Mouse (Mus musculus) forelimb bud, embryonic 11.5 days (tissue): Measurements from ENCODE around the gene Plxnc1.

ENCODE experiments used
- DNase-seq: peaks from one replicate; pipeline ENCODE4 v3.0.0-alpha.2; 2012; ENCODE audit warnings: low read depth, low spot score

The Plxnc1 gene

DNA sequence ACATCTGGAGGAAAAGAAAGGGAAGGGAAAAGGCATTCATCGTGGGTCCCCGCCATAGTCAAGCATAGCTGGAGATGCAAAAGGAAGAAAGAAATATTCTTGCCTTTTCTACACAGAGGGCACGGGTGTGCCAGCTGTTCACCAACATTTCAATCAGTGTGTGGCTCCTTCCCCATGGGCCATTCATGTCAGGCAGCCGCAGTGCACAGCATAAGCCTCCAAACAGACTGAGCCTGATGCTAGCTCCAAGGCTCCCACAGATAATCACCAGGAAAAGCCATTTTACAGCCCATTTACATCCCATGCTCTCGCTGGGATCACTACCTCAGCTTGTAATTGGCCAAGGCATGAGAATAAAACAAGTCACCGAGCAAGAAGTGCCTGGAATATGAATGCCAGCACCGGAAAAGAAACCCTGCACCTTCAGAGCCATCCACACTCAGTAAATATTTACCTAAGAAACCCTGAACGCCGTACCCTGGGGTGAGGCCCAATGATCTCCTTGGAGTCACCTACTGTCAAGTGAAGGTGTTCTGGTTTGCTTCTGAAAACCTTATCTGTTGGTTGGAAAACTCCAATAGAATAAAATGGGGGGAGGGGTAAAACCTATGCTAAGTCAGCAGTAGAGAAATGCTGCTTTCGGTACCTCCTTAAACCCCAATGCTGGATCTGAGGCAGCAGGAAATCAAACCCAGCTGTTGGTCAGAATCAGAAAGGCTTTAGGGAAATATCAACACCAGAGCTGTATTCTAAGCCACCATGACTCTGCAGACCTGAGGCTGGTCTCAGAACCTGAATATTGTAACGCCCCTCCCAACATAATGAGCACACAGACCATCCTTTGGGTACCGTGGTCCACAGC, 77.4 kb downstream of the Plxnc1 start:
- DNase-seq: peak; percentile 61

DNA sequence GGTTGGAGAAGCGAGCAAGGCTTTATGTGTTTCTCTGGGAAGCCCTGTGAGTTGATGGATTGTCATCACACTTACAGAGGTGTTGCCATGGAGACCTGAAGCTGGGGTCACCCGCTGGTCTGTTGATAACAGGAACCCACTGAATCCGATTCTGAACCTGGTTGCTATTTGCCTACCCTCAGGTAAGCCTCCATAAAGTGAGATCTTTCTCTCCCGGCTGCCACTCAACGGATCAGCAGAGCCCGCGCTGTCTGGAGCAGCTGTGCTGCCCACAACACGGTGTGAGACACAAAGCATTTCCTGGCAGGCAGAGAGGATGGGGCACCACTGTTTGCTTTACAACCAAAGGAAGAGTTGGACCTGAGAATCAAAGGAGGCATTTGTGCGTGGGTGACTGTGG, 79.4 kb downstream of the Plxnc1 start:
- no peak for DNase-seq

DNA sequence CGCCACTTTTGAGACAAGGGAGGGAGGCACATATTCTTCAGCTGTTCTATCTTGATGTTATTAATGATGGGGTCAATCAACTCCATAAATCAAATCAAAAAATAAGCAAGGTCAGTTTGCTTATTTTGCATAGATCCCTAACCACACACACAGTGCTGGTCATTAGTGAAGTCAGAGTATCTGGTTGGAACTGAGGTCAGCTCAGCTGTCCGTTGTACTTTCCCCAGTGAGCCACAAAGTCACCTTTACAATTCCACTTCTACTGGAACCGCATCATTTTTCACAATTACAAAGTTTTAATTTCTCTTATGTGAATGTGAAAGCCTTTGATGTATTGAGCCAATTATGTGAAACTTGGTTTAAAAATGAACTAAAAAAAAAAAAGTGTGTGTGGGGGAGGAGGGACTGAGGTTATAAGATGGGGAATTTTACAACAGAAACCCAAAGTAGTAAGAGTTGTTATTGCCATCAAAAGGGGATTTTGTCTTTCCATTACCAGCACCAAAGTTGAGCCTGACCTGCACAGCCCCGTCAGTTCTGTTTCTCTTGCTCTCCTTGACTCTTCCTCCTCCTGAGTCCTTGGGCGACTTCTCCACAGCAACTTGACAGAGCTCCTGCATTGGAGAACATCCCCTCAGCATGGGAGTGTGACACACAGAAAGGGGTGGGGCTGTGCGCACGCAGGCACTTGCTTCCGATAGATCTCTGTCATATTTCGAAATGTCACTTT, 80.3 kb downstream of the Plxnc1 start:
- DNase-seq: no peak

DNA sequence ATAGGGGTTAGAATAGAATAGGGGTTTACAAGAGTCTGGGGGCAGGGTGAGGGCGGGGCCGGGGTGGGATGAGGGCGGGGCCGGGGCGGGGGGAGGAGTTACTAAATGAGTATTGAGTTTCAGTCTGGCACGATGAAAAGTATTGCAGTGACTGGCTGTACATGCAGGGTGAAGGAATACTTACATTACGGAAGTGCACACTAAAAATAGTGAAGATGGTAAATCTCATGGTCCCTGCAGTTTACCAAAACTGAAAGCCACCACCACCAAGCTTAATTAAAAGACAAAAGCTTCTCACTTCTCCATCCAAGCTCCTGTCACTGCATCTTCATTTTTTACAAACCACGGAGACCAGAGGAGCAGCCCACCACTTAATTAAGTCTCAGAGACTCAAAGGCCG, 81.4 kb downstream of the Plxnc1 start:
- no peak for DNase-seq

DNA sequence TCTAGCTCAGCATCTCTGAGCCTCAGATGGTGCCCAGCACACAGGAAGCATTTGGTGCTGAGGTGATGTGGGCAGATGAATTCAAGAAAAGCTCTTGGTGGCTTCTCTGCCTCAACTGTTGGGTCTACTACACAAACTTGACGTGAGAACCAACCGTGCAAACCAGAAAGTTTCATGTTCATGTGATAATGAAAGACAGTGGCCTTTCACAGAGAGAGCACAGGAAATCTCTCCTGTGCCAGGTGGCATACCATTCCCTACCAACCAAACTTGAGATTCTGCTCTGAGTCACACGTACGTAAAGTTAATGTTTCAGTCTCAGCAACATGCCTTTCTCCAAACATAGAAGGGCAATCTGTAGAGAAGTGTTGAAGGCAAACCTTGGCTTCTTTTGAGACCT, 83.8 kb downstream of the Plxnc1 start:
- DNase-seq: no peak

DNA sequence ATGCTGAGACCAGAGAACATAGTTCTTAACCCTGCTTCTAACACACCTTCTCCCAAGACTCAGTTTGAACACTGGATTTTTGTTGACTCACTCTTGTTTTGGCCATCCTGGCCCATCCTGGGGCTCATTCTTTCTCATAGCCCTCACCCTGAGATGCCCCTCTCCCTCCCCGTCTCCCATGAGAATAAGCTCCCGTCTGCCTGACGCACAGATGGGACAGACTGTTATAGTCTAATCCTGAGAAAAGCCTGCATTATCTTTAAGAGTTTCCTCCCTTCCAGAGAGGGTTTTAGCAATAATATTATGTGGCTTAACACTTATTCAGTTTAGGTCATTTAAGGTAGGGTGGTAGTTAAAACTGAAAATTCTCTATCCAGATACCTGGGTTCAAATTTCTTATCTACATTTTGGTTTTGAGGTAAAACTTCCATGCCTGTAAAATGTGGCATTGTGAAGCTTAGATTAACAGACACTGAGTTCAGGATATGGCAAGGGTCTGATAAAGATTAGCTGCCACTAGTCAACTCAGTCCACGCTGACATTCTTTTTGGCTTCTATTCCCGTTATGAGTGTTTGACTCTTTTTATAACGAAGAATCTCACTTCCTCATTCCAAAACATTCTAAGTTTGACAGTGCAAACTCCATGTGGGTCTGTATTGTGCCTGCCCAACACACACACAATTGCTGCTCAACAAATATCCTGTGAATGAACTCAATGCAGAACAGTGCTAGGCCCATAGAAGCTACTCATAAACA, 86.2 kb downstream of the Plxnc1 start:
- no peak for DNase-seq

DNA sequence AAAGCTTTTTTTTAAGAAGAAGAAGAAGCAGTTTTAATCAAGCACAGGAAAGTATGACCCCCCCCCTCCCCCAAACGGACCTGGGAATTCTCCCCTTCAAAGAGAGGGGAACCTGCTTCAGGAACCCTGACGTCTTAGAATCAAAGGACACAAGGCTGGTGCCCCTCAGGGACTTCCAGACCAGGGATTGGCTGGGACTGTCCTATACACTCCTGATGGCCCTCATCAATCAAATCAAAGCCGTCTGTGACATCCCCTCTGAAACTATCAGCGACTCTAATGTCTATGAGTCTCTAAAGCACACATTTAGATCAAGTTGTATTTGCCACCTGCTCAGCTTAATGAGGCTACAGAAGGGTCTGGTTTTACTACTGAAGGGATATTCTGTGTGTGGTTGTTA, 94.1 kb downstream of the Plxnc1 start:
- DNase-seq: no peak

DNA sequence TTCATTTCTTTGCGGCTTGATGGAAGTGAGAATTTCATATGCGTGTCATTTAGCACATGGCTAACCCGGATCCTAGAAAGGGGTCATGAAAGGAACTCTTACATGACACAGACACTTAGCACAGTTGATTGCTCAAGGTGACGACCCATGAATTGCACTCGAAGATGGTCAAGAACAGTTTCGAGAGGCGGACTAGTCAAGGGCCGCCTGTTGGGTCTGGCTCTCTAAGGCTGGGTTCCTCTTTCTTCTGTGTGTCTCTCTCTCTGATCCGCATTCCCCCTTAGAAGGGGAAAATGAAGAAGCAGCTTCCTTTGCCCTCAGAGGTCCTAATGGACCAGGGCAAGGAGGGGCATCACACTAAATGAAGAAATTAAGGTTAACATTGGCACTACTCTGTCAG, 94.7 kb downstream of the Plxnc1 start:
- no peak for DNase-seq

DNA sequence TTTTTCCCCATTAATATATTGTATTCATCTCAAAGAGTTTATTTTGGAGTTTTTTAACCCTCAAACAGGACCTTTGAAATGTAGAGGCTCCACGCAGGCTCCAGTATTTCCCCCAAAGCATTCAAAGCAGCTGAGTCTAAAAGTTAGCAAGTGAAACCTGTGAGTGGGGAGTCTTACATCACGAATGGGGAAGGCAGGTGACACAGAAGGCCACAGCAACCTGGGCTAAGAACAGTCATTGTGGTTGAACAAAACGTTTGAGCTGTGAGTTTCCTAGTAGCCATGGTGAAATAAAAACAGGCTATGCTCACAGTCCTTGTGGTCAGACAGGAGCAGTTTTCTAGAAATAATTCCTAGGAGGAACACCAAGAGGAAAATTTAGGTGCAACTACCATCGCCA, 95.3 kb downstream of the Plxnc1 start:
- DNase-seq: no peak

DNA sequence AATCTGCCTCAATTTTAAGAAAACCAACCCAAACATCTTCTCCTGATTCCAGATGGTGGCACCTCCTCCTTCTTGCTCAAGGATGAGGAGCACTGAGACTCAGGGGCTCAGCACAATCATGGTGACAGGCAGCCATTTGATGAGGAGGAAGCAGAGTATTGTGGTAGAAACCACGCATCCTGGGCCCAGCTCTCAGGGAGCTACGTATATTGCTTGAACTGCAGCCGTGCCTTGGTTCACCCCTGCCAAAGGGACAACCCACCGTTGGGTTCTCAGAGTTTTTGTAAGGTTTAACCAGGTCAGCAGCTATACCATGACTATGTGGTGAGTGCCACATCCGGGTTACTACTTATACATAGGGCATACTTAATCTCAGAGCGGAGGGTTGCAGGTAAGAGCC, 96.3 kb downstream of the Plxnc1 start:
- DNase-seq: no peak

DNA sequence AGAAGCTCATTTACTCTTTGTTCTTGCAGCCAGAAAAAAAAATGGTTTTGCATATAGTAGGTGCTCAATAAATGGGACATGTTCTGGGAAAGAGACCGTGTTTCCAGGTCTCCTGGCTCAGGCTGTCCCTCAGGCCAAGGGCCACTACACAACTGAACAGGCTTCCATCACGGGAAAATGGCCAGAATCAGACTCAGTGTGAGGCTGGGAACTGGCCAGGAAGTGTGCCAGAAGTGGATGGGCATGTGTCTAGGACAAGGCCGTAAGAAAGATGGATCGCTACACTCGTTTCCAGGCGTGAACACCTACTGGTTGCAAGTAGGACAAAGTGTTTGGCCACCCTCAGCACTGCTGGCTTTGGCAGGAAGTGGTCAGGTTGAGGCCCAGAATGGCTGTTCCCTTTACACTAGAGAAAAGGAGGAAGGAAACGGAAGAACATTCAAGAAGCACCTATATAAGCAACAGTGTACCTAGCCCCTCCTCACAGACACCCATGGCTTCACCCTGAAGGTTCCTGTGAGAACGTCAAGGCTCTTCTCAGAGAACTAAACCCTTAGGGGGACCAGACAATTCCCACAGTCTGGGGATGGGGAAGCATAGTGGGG, 98.0 kb downstream of the Plxnc1 start:
- no peak for DNase-seq

DNA sequence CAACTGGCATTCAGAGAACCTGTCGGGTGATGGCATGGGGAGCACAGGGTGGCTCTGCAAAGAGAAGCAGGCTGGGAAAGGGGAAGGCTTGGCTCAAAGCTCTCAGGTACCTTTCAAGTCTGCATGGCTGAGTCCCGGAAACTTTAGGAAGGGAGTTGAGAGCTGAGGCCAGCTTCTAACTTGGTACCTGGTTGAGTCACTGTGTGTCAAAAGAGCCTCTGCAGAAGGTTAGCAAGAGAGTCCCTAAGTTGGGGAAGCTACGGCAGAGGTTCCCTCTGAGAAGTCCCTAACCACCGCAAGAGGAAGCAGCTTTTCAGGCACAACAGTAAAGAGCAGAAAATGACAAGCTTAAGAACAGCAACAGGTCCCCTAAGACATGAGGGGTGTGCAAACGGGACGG, 99.9 kb downstream of the Plxnc1 start:
- no peak for DNase-seq

DNA sequence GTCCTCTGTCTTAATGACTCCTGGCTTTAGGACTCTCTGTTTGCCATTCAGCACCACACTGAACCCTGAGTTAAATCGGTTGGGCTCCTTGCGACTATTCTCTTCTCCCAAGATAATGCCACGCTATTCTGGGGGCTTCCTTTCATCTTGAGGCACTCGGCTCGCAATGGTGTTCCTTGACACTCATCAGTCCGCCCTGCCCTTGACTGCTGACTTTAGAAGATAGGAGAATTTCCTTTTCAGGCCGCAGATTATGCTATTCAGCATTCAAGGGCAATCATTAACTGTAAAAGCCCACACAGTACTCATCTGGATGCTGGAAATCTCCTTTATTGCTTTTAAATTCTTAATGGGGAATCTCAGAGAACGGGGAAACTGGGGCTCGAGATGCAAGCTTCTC, 108.8 kb downstream of the Plxnc1 start:
- no peak for DNase-seq

DNA sequence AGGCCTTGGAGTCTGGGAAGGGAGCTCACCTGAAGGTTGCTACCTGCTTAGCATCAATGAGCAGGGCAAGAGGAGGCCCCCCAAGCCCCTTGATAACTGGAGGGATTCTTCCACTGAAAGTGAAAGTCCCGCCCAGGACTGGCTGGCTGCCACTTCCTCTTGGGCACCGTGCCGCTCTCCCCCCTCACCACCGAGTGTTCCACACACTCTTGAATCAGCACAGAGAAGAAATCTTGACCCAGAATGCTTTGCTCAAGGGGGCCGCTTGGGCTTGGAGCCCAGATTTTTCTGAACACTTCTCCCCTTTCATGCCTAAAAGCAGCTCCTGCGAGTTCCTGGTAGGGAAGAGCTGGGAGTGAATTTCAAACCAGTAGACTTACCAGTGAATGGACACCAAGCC, 115.2 kb downstream of the Plxnc1 start:
- no peak for DNase-seq

DNA sequence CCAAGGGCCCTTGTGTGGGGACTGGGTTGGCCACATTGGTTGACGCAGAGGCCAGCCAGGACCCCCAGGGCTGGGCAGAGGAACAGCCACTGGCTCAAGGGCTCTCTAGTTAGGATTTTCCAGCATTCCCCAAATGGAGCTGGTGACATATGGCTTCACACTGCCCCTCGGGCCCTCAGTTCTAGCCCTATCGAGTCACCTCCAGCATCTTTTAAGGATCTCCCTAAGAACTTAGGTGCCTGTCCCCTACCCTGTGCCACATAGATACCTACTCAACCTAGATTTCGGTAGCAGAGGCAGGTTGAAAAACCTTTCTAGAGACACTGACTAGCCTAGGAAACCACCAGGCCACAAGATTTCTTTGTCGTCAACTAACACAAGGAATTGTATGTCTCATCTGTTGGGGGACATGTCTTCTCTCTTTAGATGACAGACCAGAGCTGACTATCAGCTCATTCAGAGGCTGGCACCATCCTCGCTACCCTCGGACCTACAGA, 115.9 kb downstream of the Plxnc1 start:
- DNase-seq: no peak

DNA sequence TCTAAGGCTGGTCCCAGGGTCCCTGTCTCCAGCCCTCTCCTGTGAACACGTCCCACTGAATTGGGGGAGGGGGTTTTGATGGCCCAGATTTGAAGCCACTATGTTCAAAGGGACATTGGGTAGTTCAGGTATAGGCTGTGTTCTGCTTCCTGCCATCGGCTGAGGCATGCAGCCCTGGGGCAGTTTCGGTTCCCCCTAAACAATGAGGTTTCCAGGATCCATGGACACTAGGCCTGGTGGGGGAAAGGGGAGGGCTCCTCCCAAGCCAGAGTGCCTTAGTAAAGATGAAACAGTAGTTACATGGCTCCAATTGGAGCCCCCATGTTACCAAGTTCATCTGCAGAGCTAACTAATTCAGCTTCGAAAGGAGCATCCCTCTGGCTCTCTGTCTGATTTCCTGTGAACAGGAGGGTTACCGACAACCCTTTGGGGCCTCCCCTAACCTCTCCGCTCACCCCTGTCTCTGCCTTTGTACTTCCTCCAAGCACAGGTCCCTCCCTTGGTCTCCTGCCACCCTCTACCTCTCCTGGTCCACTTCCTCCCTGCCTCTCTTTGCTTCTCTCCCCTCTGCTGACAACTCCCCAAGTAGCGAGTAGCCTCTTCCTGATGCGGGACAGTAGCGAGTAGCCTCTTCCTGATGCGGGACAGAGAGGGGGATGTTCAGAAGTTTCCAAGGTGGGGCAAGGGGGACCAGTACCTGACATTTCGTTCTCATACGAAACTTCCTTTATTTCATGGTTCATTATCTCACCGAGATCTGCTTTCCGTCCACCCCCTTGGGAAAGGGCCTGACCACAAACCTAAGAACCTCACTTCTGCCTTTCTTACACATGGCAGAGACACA, 116.5 kb downstream of the Plxnc1 start:
- DNase-seq: no peak

DNA sequence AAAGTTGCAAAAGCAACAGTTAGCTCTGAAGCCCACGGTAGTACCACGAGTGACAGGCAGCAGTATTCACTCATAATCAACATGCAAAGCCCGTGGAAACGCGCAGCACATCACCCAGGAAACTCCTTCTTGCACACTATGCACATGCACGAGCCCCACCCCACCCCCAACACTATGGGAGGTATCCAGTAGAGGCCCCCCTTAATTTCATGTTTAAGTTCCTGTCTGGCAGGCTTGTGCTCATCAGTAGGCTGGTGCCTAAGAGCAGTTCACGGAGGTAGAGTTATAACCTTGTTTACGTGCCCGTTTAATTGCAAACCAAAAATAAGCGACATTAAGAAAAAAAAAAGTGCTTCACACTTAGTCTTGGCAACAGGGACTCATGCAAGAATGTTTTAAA, 117.3 kb downstream of the Plxnc1 start:
- DNase-seq: no peak

DNA sequence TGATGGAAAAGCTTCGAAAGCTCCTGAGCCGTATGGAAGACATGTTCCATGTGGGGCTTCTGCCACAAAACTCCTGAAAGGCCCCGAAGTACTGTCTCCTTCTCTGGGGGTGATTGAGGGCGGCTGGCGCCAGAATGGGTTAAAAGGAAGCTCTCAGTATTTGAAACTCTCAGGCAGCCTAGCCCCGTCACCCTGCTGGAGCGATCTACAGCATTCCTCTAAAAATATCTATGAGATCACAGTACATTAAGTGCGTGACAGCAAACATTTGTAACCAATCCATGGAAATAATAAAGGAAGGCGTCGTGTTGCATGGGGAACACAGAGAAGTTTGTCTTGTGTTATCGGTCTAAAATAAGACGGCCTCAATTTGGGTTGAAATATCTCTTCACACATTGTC, 118.2 kb downstream of the Plxnc1 start:
- DNase-seq: no peak

DNA sequence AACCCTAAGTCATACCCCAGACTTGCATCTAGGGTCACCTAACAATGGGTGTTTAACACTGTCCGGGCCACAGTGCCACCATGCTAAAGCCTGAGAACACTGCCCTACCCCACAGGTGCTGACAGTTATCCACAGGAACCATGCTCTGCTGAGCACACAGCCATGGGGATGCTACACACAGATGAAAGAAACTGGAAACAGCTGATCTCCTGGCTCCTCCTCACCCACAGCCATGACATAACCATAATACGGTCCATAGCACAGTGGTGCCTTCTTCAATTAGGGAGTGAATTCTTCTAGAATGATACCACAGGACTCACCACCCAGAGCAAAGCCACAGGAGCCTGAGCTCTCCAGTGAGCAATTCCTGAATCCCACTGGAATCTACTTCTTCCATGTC, 118.7 kb downstream of the Plxnc1 start:
- DNase-seq: no peak

DNA sequence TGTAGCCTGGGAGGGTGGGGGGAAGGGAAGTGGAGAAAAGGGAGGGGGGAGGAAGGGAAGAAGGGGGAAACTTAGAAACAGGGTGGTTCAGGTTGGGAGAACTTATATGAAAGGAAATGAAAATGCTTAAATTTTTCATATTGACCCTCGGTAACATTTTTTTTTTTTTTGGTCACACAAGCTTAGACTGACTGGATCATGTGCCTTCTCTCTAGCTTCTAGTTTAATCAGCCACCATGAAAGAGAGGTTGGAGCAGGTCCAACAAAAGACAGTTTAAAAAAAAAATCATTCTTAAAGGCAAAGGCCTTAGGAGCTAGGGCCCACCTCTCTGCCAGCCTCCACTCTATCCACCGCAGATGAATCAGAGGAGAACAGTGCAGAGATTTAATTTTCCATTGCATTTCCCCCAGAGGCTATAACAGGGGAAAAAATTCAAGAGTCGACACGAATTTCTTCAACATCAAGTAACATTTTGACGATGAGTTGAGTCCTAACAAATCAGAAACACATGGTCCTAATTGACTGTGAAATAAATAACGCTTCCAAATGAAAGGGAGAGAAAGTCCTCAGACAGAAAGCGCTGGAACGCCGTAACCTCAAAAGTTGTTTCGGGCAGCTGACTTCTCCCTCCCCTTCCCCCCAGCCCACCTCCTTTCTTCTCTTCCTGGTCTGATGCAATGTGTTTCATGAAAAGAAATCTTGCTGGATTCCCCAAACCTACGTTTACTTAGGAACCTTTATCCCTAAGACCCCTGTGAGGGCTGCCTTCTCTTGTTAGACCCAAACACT, 120.5 kb downstream of the Plxnc1 start:
- DNase-seq: peak; percentile 68
